Mouse (Mus musculus): ENCODE measurements around the gene Slc12a3. TPM values are rescaled to one million over a fixed set of nuclear protein-coding genes. Genes with fewer than 3 reads are reported as not detected.
"Not testable (repeated sequence)": the region's sequence is repeated elsewhere in the genome, so short reads cannot be mapped to it uniquely, and the experiment has no call there.

Slc12a3 gene
- polyA plus RNA-seq, 1 experiment from 2014 or later: 0.10 TPM

DNA sequence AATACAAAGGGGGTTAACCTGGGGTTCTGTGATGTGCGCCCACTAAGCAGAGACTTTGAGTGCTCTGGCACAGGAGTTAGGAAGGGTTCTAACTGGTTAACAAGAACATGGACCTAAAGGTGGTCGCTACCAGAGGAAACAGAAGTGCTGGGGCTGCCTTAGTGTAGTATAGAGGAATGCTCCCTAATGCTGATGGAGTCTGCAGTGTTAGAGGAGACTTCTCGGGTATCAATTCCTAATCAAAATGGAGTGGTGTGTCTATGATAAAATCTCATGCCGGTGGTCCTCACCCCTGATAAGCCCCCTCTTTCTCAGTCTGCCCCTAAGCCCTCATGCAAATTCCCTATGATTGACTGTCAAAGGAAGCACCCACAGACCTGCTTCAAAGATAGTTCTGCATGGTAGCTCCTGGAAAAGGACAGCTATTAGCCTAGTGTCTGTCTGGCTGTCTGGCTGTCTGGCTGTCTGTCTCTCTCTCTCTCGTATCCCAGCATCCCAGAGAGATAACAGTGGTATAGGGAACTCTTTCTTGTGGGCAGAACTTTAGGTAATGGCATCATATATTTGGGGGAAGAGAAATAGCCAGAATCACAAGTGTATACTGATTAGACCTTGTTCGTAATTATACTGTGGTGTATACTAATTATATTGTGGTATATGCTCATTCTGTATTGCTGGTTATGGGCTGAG is 67.0 kb downstream of the Slc12a3 start:
- no peak overlapping the region for H3K4me3 ChIP-seq (replicated peaks)
- H3K9ac ChIP-seq: no peak overlapping the region
- H3K9me3 ChIP-seq: no peaks in the 10 kb centered on the region
- no peak overlapping the region for H3K27ac ChIP-seq
- no peak overlapping the region for H3K4me2 ChIP-seq (replicated peaks)
- H3K27me3 ChIP-seq (replicated peaks): no peaks in the 10 kb centered on the region
- peaks cover 32% of the 10 kb centered on the region for H3K36me3 ChIP-seq
- H3K4me1 ChIP-seq (replicated peaks): no peaks in the 10 kb centered on the region
- no peak for ATAC-seq
- 91% methylated on average over 6 of the region's 6 CpGs for WGBS

- no peaks in the 10 kb centered on the region for H3K9me3 ChIP-seq
- H3K4me3 ChIP-seq (replicated peaks): no peak overlapping the region
- no peak overlapping the region for H3K4me2 ChIP-seq (replicated peaks)
- H3K4me1 ChIP-seq (replicated peaks): no peaks in the 10 kb centered on the region
- peaks cover 21% of the 10 kb centered on the region for H3K36me3 ChIP-seq
- H3K27me3 ChIP-seq (replicated peaks): no peaks in the 10 kb centered on the region
- no peak overlapping the region for H3K9ac ChIP-seq
- ATAC-seq: peak; percentile 77
- 59% methylated on average over 11 of the region's 11 CpGs for WGBS
- H3K27ac ChIP-seq: no peak overlapping the region
Observed at GRCm38 (mm10) chr8:94396964-94397657, 68.1 kb downstream of the Slc12a3 start.

DNA sequence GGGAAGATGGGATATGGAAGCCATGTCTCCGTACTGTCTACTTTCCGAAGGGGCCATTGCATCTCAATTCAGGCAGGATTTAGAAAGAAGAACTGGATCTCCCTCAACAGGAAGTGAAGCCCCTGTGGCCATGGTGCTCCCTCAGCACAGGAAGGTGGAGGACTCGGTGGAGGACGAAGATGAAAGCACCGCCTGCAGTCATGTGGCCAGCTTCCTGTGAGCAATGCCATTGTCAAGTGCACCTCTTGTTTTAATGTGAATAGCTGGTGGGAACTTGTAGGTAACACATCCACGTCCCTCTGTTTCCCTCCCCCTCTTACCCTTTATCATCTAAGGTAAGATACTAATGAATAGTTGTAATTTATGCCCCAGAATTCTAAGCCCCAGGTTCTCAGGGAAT is 69.6 kb downstream of the Slc12a3 start:
- no peak for ATAC-seq

GRCm38 (mm10) chr8:94399361-94399953 is 70.5 kb downstream of the Slc12a3 start:
- no peak overlapping the region for H3K9ac ChIP-seq
- H3K27me3 ChIP-seq (replicated peaks): no peaks in the 10 kb centered on the region

More for the DNA sequence above, 69.6 kb downstream of the Slc12a3 start:
- Histone ChIP-seq H3K36me3 (peaks cover 11% of the 10 kb centered on the region), H3K4me2 (replicated peaks) (no peak overlapping the region), H3K9ac (no peak overlapping the region), H3K9me3 (no peaks in the 10 kb centered on the region), H3K27ac (no peak overlapping the region), H3K4me1 (replicated peaks) (no peaks in the 10 kb centered on the region), H3K4me3 (replicated peaks) (no peak overlapping the region), H3K27me3 (replicated peaks) (no peaks in the 10 kb centered on the region)
- WGBS: 82% methylated on average over 6 of the region's 6 CpGs

DNA sequence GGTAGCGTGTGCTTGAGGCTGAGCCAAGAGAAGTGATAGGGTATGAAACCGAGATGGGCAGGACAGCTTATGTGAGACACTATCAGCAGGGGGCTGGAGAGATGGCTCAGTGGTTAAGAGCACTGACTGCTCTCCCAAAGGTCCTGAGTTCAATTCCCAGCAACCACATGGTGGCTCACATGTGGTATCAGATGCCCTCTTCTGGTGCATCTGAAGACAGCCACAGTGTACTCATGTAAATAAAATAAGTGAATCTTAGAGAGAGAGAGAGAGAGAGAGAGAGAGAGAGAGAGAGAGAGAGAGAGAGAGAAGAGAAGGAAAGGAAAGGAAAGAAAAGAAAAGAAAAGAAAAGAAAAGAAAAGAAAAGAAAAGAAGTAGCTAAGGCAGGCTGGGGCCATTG is 71.0 kb downstream of the Slc12a3 start:
- 83% methylated on average over 2 of the region's 2 CpGs for WGBS
- not testable (repeated sequence) for H3K4me3 ChIP-seq (replicated peaks)

More at GRCm38 (mm10) chr8:94399361-94399953, 70.5 kb downstream of the Slc12a3 start:
- Histone ChIP-seq H3K9me3 (no peaks in the 10 kb centered on the region), H3K4me1 (replicated peaks) (no peaks in the 10 kb centered on the region), H3K27ac (no peak overlapping the region), H3K4me2 (replicated peaks) (no peak overlapping the region), H3K4me3 (replicated peaks) (no peak overlapping the region), H3K36me3 (peaks cover 5% of the 10 kb centered on the region; the same call in 1 of the 2 replicates)
- 73% methylated on average over 3 of the region's 3 CpGs for WGBS
- ATAC-seq: no peak

GRCm38 (mm10) chr8:94408443-94409080 is 79.6 kb downstream of the Slc12a3 start:
- WGBS: 59% methylated on average over 8 of the region's 8 CpGs
- no peak for ATAC-seq

More for the DNA sequence above, 71.0 kb downstream of the Slc12a3 start:
- H3K27me3 ChIP-seq (replicated peaks); H3K4me2 ChIP-seq (replicated peaks); ATAC-seq; H3K36me3 ChIP-seq; H3K9ac ChIP-seq; H3K27ac ChIP-seq; H3K9me3 ChIP-seq; H3K4me1 ChIP-seq (replicated peaks): not testable (repeated sequence)

GRCm38 (mm10) chr8:94409523-94409922 is 80.5 kb downstream of the Slc12a3 start:
- H3K4me2 ChIP-seq (replicated peaks): no peak overlapping the region
- H3K9ac ChIP-seq: no peak overlapping the region
- H3K36me3 ChIP-seq: no peaks in the 10 kb centered on the region
- ATAC-seq: no peak
- no peaks in the 10 kb centered on the region for H3K4me1 ChIP-seq (replicated peaks)
- no peak overlapping the region for H3K27ac ChIP-seq
- no peaks in the 10 kb centered on the region for H3K27me3 ChIP-seq (replicated peaks)
- WGBS: 89% methylated on average over 7 of the region's 7 CpGs
- no peaks in the 10 kb centered on the region for H3K9me3 ChIP-seq
- no peak overlapping the region for H3K4me3 ChIP-seq (replicated peaks)

More at GRCm38 (mm10) chr8:94408443-94409080, 79.6 kb downstream of the Slc12a3 start:
- Histone ChIP-seq H3K4me2 (replicated peaks) (no peak overlapping the region), H3K9ac (no peak overlapping the region), H3K27me3 (replicated peaks) (no peaks in the 10 kb centered on the region), H3K4me3 (replicated peaks) (no peak overlapping the region), H3K9me3 (no peaks in the 10 kb centered on the region), H3K4me1 (replicated peaks) (no peaks in the 10 kb centered on the region), H3K27ac (no peak overlapping the region), H3K36me3 (no peaks in the 10 kb centered on the region)

DNA sequence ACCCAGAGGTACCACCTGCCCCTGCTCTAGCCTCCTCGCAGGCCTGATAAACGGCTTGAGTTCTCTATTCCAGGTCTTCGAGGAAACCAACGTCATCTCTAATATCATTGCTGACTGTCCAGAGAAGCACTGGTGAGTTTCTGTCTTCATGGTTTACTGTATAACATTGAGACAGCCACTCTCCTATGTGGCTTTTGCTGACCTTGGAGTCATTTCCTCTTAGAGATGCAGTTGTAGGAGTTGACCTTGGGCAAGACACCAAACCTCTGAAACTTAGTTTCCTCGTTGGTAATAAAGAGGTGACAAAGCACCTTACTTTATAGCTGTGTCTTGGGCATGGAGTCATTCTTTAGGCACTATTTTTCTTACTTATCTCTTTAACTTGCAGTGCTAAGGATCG is 83.5 kb downstream of the Slc12a3 start:
- Histone ChIP-seq H3K27ac (no peak overlapping the region), H3K9ac (no peak overlapping the region), H3K4me2 (replicated peaks) (no peak overlapping the region), H3K36me3 (no peaks in the 10 kb centered on the region), H3K4me3 (replicated peaks) (no peak overlapping the region), H3K27me3 (replicated peaks) (no peaks in the 10 kb centered on the region), H3K4me1 (replicated peaks) (no peaks in the 10 kb centered on the region), H3K9me3 (no peaks in the 10 kb centered on the region)
- no peak for ATAC-seq
- WGBS: 64% methylated on average over 6 of the region's 6 CpGs

DNA sequence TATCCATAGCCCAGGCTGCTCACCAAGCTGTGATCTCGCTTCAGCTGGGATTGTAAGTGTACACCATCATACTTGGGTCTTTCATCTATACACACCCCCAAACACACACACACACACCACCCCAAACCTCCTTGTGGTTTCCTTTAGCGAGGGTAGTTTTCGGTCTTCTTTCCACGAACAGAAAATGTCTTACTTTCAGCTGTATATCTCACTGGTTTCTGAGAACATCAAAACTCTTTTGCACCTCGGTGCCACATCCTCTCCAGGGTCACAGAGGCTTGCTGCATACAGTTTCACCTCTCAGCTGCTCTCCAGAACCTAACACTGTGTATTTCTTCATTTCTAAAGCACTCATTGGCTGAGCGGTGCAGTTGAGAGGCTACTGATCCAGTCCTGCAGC is 84.5 kb downstream of the Slc12a3 start:
- no peak overlapping the region for H3K4me2 ChIP-seq (replicated peaks)
- ATAC-seq: no peak
- 83% methylated on average over 6 of the region's 6 CpGs for WGBS

GRCm38 (mm10) chr8:94415218-94415617 is 86.2 kb downstream of the Slc12a3 start:
- H3K9ac ChIP-seq: no peak overlapping the region
- H3K4me2 ChIP-seq (replicated peaks): no peak overlapping the region
- H3K4me1 ChIP-seq (replicated peaks): no peaks in the 10 kb centered on the region
- H3K4me3 ChIP-seq (replicated peaks): no peak overlapping the region
- ATAC-seq: no peak
- no peak overlapping the region for H3K27ac ChIP-seq
- no peaks in the 10 kb centered on the region for H3K36me3 ChIP-seq
- no peaks in the 10 kb centered on the region for H3K9me3 ChIP-seq
- 55% methylated on average over 2 of the region's 2 CpGs for WGBS
- no peaks in the 10 kb centered on the region for H3K27me3 ChIP-seq (replicated peaks)

More for the DNA sequence above, 84.5 kb downstream of the Slc12a3 start:
- Histone ChIP-seq H3K4me3 (replicated peaks) (no peak overlapping the region), H3K9me3 (no peaks in the 10 kb centered on the region), H3K4me1 (replicated peaks) (no peaks in the 10 kb centered on the region), H3K36me3 (no peaks in the 10 kb centered on the region), H3K27ac (no peak overlapping the region), H3K27me3 (replicated peaks) (no peaks in the 10 kb centered on the region), H3K9ac (no peak overlapping the region)
